Mouse (Mus musculus): ENCODE measurements around the gene Arhgef16. TPM values are rescaled to one million over a fixed set of nuclear protein-coding genes. Genes with fewer than 3 reads are reported as not detected.

The Arhgef16 gene
- polyA plus RNA-seq, 1 experiment from 2014 or later, result 2.5 TPM

GRCm38 (mm10) chr4:154328431-154328830 is 27.0 kb upstream of the Arhgef16 start:
- H3K9ac ChIP-seq, result 0 out of 2 replicates have a peak overlapping the region, but pooled peaks have one; percentile 7
- H3K27ac ChIP-seq (replicated peaks), result no peak overlapping the region
- peaks cover 49% of the 10 kb centered on the region for H3K4me1 ChIP-seq
- H3K27me3 ChIP-seq (replicated peaks), result peaks cover 38% of the 10 kb centered on the region
- peaks cover 16% of the 10 kb centered on the region for H3K36me3 ChIP-seq
- H3K9me3 ChIP-seq, result no peaks in the 10 kb centered on the region
- no peak overlapping the region for H3K4me3 ChIP-seq
- no peak overlapping the region for H3K4me2 ChIP-seq
- 8% methylated on average over 16 of the region's 20 CpGs for WGBS
- ATAC-seq (ENCODE audit: extremely low read depth, insufficient number of reproducible peaks, low FRiP score, low TSS enrichment), result no peak

- Histone ChIP-seq H3K36me3 (peaks cover 27% of the 10 kb centered on the region), H3K9me3 (no peaks in the 10 kb centered on the region), H3K27ac (replicated peaks) (peak overlapping the region; percentile 44), H3K4me1 (peaks cover 29% of the 10 kb centered on the region), H3K4me2 (no peak overlapping the region), H3K4me3 (no peak overlapping the region), H3K9ac (no peak overlapping the region), H3K27me3 (replicated peaks) (peaks cover 38% of the 10 kb centered on the region)
- WGBS, result 31% methylated on average over 4 of the region's 4 CpGs
- ATAC-seq (ENCODE audit: extremely low read depth, insufficient number of reproducible peaks, low FRiP score, low TSS enrichment), result no peak
Observed at GRCm38 (mm10) chr4:154325410-154325809, 23.9 kb upstream of the Arhgef16 start.

DNA sequence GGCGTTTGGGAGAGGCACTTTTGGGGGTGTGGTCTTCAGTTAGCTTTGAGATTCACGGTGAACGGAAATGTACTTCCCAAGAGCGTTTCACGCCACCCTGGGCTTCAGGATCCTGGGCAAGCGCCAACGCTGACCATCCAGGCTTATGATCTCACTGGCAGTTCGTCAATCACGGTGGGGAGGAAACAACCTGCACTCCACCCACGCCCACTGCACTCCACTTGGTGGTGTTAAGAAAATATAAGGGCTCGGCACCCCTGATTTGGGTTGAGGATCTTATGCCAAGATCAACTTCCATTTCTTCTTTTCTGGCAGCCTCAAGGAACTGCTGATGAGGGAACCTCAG is 12.1 kb upstream of the Arhgef16 start:
- H3K4me2 ChIP-seq, result no peak overlapping the region
- 0 out of 2 replicates have a peak, but pooled peaks cover 2% of the 10 kb centered on the region for H3K4me1 ChIP-seq
- H3K27ac ChIP-seq (replicated peaks), result no peak overlapping the region
- no peak overlapping the region for H3K9ac ChIP-seq
- no peaks in the 10 kb centered on the region for H3K9me3 ChIP-seq
- no peak for ATAC-seq (ENCODE audit: extremely low read depth, insufficient number of reproducible peaks, low FRiP score, low TSS enrichment)
- 63% methylated on average over 11 of the region's 11 CpGs for WGBS
- no peak overlapping the region for H3K4me3 ChIP-seq
- peaks cover 3% of the 10 kb centered on the region; the same call in 1 of the 2 replicates for H3K36me3 ChIP-seq
- no peaks in the 10 kb centered on the region for H3K27me3 ChIP-seq (replicated peaks)

GRCm38 (mm10) chr4:154312935-154313621 is 11.6 kb upstream of the Arhgef16 start:
- ATAC-seq (ENCODE audit: extremely low read depth, insufficient number of reproducible peaks, low FRiP score, low TSS enrichment), result no peak
- no peaks in the 10 kb centered on the region for H3K36me3 ChIP-seq
- H3K4me1 ChIP-seq, result 0 out of 2 replicates have a peak, but pooled peaks cover 2% of the 10 kb centered on the region
- 39% methylated on average over 4 of the region's 4 CpGs for WGBS
- H3K27me3 ChIP-seq (replicated peaks), result no peaks in the 10 kb centered on the region
- H3K4me3 ChIP-seq, result no peak overlapping the region
- H3K4me2 ChIP-seq, result no peak overlapping the region
- H3K9me3 ChIP-seq, result 0 out of 2 replicates have a peak, but pooled peaks cover under 1% of the 10 kb centered on the region
- H3K9ac ChIP-seq, result no peak overlapping the region
- no peak overlapping the region; the same call in 1 of the 2 replicates for H3K27ac ChIP-seq (replicated peaks)

DNA sequence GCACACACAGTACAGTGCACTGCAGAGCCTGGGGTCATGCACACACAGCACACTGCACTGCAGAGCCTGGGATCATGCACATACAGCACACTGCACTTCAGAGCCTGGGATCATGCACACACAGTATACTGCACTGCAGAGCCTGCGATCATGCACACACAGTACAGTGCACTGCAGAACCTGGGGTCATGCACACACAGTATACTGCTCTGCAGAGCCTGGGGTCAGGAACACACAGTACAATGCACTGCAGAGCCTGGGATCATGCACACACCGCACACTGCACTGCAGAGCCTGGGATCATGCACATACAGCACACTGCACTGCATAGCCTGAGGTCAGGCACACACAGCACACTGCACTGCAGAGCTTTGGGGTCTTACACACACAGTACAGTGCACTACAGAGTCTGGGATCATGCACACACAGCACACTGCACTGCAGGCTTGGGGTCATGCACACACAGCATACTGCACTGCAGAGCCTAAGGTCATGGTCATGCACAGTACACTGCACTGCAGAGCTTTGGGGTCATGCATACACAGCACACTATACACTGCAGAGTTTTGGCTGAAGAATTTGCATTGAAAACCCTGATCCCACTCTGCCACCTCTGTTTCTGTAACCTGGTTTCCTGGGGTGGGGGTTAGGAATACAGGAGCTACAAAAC is 10.8 kb upstream of the Arhgef16 start:
- Histone ChIP-seq H3K4me2 (no peak overlapping the region), H3K9me3 (0 out of 2 replicates have a peak, but pooled peaks cover 8% of the 10 kb centered on the region), H3K4me3 (no peak overlapping the region), H3K36me3 (no peaks in the 10 kb centered on the region), H3K9ac (no peak overlapping the region), H3K27ac (replicated peaks) (no peak overlapping the region; the same call in 1 of the 2 replicates), H3K27me3 (replicated peaks) (no peaks in the 10 kb centered on the region), H3K4me1 (0 out of 2 replicates have a peak, but pooled peaks cover 2% of the 10 kb centered on the region)
- 76% methylated on average over 2 of the region's 2 CpGs for WGBS
- no peak for ATAC-seq (ENCODE audit: extremely low read depth, insufficient number of reproducible peaks, low FRiP score, low TSS enrichment)

DNA sequence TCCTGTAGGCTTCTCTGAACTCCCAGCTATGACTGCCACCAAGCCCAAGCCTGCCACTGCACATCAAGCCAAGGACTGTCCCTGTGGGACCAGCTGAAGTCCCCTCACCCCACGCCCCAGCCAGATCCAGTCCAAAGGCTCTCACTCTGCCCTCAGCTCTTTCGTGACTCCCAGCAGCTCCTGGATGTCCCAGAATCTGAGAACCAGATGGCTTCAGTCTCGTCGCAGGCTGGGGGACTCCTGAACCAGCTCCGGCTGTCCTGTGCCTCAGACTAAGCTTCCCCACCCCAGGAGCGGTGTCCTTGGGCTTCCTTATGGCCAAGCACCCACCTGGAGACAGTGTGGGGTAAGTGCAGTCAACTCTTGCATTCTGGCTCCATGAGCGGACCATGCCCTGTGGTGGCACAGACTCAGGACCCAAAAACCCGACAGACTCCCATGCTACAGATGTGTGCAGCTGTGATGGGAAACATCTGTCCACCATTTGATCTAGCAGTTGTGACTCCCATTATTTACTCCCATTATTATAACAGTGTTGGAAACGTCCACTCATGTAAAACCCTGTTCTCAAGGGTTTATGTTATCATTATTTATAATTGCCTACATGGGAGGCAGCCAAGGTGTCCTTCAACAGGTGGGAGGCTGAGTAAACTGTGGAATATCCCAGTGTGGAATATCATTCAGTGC is 9.2 kb upstream of the Arhgef16 start:
- Histone ChIP-seq H3K27ac (replicated peaks) (no peak overlapping the region), H3K27me3 (replicated peaks) (no peaks in the 10 kb centered on the region), H3K36me3 (no peaks in the 10 kb centered on the region), H3K4me3 (no peak overlapping the region), H3K4me2 (no peak overlapping the region), H3K9ac (no peak overlapping the region), H3K4me1 (0 out of 2 replicates have a peak, but pooled peaks cover 2% of the 10 kb centered on the region), H3K9me3 (0 out of 2 replicates have a peak, but pooled peaks cover 13% of the 10 kb centered on the region)
- 61% methylated on average over 9 of the region's 9 CpGs for WGBS
- ATAC-seq (ENCODE audit: extremely low read depth, insufficient number of reproducible peaks, low FRiP score, low TSS enrichment), result no peak

DNA sequence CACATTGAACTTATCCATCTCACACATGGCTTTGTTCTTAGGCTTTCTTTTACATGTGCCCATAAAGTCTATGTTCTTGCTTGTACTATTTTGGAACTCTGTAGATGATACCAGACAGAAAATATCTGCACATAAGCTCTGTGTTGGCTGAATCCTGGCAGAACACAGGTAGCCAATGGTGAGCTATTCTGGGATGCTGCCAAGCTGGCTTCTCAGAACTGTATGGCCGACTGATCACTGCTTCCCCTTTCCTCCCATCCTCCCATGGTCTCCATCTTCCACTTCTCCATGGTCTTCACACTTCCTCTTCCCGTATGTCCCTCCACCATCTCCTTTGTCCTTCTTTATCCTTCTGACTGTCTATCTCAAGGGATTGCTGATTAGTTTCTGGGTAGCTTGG is 7.7 kb upstream of the Arhgef16 start:
- WGBS, result 77% methylated on average over 2 of the region's 2 CpGs

GRCm38 (mm10) chr4:154299541-154300271 is 1.8 kb downstream of the Arhgef16 start:
- H3K27ac ChIP-seq (replicated peaks), result no peak overlapping the region
- peaks cover 53% of the 10 kb centered on the region for H3K27me3 ChIP-seq (replicated peaks)
- H3K36me3 ChIP-seq, result no peaks in the 10 kb centered on the region
- no peaks in the 10 kb centered on the region for H3K9me3 ChIP-seq
- WGBS, result under 1% methylated on average over 65 of the region's 66 CpGs
- H3K4me2 ChIP-seq, result peak overlapping the region; percentile 85
- peak overlapping the region; percentile 73 for H3K9ac ChIP-seq
- 0 out of 2 replicates have a peak, but pooled peaks have one; percentile 35 for ATAC-seq (ENCODE audit: extremely low read depth, insufficient number of reproducible peaks, low FRiP score, low TSS enrichment)
- H3K4me3 ChIP-seq, result peak overlapping the region; percentile 56
- peaks cover 17% of the 10 kb centered on the region for H3K4me1 ChIP-seq

More for the DNA sequence above, 7.7 kb upstream of the Arhgef16 start:
- Histone ChIP-seq H3K4me3 (no peak overlapping the region), H3K9me3 (0 out of 2 replicates have a peak, but pooled peaks cover 13% of the 10 kb centered on the region), H3K9ac (no peak overlapping the region), H3K4me1 (0 out of 2 replicates have a peak, but pooled peaks cover 2% of the 10 kb centered on the region), H3K27me3 (replicated peaks) (no peaks in the 10 kb centered on the region), H3K36me3 (no peaks in the 10 kb centered on the region), H3K27ac (replicated peaks) (no peak overlapping the region), H3K4me2 (no peak overlapping the region)
- no peak for ATAC-seq (ENCODE audit: extremely low read depth, insufficient number of reproducible peaks, low FRiP score, low TSS enrichment)

DNA sequence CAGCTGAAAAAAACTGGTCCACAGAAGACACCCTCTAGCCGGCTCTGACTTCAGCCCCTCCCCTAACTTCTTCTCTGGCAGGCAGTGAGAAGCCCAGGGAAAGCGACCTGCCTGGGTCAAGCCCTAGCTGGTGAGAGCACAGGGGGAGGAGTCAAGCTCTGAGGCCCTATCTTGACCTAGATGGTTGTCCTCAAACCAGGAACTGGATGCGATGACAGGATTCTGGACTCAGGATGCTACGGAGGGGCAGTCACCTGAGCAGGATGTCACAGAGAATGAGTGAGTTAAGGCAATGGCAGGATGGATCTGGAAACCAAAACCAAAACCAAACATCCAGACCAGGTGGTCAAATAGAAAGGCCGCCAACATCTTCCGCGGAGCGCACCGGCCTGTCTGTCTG is 3.7 kb downstream of the Arhgef16 start:
- no peak for ATAC-seq (ENCODE audit: extremely low read depth, insufficient number of reproducible peaks, low FRiP score, low TSS enrichment)
- Histone ChIP-seq H3K9ac (0 out of 2 replicates have a peak overlapping the region, but pooled peaks have one; percentile 33), H3K4me3 (no peak overlapping the region), H3K4me2 (peak overlapping the region; percentile 11; the same call in 1 of the 2 replicates), H3K4me1 (peaks cover 37% of the 10 kb centered on the region), H3K9me3 (no peaks in the 10 kb centered on the region), H3K27ac (replicated peaks) (no peak overlapping the region), H3K36me3 (no peaks in the 10 kb centered on the region), H3K27me3 (replicated peaks) (peaks cover 49% of the 10 kb centered on the region)
- 25% methylated on average over 9 of the region's 9 CpGs for WGBS

DNA sequence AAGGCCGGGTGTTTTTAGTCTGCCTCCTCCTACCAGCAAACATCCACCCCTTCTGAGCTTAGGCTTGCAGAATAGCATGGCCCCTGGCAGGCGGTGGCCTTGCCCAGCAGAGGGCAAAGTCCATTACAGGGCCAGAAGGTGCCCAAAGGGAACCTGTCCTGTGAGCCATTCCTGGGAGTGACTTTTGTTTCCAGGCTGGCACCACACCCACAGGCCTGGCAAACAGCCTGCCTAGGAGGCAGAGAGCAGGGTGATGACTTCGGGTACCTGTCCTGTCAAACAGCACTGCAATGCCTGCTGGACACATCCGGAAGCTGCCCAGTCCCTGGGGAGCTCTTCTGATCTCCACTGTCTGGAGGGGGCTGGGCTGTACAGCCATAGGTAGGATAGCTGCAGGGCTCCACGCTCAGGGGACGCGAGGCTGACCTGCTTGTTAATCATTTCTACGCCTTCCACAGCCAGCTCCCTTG is 7.2 kb downstream of the Arhgef16 start:
- WGBS, result 45% methylated on average over 8 of the region's 8 CpGs
- H3K9me3 ChIP-seq, result no peaks in the 10 kb centered on the region
- ATAC-seq (ENCODE audit: extremely low read depth, insufficient number of reproducible peaks, low FRiP score, low TSS enrichment), result no peak

More for the DNA sequence above, 7.2 kb downstream of the Arhgef16 start:
- H3K27ac ChIP-seq (replicated peaks), result peak overlapping the region; percentile 50
- peaks cover 26% of the 10 kb centered on the region for H3K4me1 ChIP-seq
- H3K4me3 ChIP-seq, result no peak overlapping the region
- H3K4me2 ChIP-seq, result no peak overlapping the region
- H3K27me3 ChIP-seq (replicated peaks), result peaks cover 17% of the 10 kb centered on the region
- H3K36me3 ChIP-seq, result no peaks in the 10 kb centered on the region
- peak overlapping the region; percentile 30; the same call in 1 of the 2 replicates for H3K9ac ChIP-seq
